Mouse (Mus musculus): ENCODE data around the gene Efhd1. TPM values are rescaled to one million over a fixed set of nuclear protein-coding genes. Genes with fewer than 3 reads are reported as not detected.

The Efhd1 gene
- polyA plus RNA-seq (2015; fragmentation: Nextera tagmentation; extraction: Ambion mirVana) = 0.08 and 0.57 TPM in 2 replicates

DNA sequence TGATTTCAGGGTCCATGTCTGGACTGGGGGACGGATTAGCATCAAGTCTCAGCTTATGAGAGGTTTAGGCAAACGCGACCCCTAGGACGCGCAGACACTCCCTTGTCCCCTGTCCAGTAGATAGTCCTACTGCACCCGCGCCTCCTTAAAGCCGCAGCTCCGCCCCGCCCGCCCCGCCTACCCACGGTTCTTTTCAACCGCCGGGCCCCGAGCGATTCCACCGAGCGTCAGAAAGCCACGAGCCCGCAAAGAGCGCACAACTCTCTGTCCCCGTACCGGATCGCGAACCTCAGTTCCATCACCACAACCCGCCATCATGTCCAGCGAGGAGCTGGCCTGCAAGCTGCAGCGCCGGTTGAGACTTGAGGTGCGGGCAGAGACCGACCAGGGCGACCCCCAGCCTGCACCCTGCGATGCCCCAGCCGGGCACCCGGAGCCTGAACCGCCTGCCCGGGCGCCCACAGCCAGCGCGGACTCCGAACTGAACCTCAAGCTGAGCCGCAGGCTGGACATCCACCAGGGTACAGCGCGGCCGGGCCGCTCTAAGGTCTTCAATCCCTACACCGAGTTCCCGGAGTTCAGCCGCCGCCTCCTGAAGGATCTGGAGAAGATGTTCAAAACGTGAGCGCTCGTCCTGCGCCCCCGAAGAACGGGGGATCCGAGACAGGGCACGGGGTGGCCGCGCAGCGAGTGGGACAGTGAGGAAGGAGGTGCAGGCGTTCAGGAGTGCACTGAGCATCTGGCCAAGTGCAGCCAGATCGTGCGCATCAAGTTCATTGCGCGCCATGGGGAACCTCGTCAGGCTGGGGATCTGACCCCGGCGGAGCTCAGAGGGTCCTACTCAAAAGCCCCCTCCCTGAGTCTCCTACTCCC lies at the start of gene Efhd1:
Efhd1 (plus strand) TSS at position 230 of the 873 bp plus-strand sequence.
- under 1% methylated on average over 70 of the region's 70 CpGs for WGBS
- ATAC-seq = peak; percentile 58
- peak within 1 kb of the TSS; percentile 92 for H3K4me2 ChIP-seq (replicated peaks)
- H3K36me3 ChIP-seq = no peaks in the 10 kb centered on the region
- peaks cover 21% of the 10 kb centered on the region for H3K4me1 ChIP-seq (replicated peaks)
- H3K9ac ChIP-seq = peak within 1 kb of the TSS; percentile 43
- H3K9me3 ChIP-seq = no peaks in the 10 kb centered on the region
- peaks cover 66% of the 10 kb centered on the region for H3K27me3 ChIP-seq (replicated peaks)
- H3K27ac ChIP-seq = no peak within 1 kb of the TSS
- H3K4me3 ChIP-seq (replicated peaks) = peak within 1 kb of the TSS; percentile 45

DNA sequence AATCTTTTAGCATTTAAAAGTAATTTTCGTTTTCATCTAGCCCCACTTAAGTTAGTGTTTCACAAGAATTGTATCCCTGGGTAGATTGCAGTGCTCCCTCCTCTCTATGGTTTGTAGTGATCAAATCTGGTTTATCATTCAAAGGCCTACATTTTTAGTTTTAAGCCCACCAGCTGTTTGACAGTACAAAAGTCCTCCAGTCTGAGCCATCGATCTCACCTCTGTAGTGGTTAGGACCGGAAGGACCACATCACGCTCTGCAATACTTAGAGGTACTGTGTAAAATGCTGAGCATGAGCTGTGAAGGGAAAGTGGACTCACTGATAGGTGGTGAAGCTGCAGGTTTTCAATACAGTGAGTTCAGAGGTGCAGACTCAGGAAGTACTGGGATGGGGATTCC lies 49.4 kb upstream of the Efhd1 start:
- no peak for ATAC-seq
- no peaks in the 10 kb centered on the region; the same call in 1 of the 2 replicates for H3K36me3 ChIP-seq
- 7% methylated on average over 4 of the region's 4 CpGs for WGBS

DNA sequence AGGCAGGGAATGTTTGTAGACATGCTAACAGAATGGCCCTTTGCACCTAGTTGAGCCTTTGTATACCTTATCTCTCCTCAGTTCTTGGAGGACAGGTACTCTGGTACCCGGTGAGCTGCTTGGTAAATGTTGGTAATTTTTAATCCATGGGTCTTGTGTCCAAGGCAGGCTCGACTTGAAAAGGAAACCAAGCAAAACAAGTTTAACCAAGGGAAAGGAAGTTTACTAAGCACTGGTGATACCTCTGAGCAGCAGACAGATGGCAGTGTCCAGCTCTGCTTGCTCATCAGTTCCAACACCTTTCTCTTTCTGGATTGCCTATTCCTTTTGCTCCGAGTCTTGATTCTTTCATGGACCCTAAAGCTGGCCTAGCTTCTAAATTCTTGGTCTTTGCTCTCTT lies 46.2 kb upstream of the Efhd1 start:
- Histone ChIP-seq H3K9ac (no peak overlapping the region), H3K4me1 (replicated peaks) (peaks cover 9% of the 10 kb centered on the region), H3K4me3 (replicated peaks) (no peak overlapping the region), H3K9me3 (no peaks in the 10 kb centered on the region), H3K27ac (no peak overlapping the region), H3K36me3 (peaks cover 16% of the 10 kb centered on the region), H3K27me3 (replicated peaks) (no peaks in the 10 kb centered on the region), H3K4me2 (replicated peaks) (no peak overlapping the region)
- WGBS = 61% methylated on average over 3 of the region's 3 CpGs
- ATAC-seq = no peak

More for the DNA sequence above, 49.4 kb upstream of the Efhd1 start:
- peak overlapping the region; percentile 92 for H3K4me3 ChIP-seq (replicated peaks)
- H3K27me3 ChIP-seq (replicated peaks) = no peaks in the 10 kb centered on the region
- no peaks in the 10 kb centered on the region for H3K9me3 ChIP-seq
- H3K4me1 ChIP-seq (replicated peaks) = peaks cover 10% of the 10 kb centered on the region
- H3K27ac ChIP-seq = no peak overlapping the region
- H3K9ac ChIP-seq = peak overlapping the region; percentile 98
- peak overlapping the region; percentile 67 for H3K4me2 ChIP-seq (replicated peaks)

DNA sequence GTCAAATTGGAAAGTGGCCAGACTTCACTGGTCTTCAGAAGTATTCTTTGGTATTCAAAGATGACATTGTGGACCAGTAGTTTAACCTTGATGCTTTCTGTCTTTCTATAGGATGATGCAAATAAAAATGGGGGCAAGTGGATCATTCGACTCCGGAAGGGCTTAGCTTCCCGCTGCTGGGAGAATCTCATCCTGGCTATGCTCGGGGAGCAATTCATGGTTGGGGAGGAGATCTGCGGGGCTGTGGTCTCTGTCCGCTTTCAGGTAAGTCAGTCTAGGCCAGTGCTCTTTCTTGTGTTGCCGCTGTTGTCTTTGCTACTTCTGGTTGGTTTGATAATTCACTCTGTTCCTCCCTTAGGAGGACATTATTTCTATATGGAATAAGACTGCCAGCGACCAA lies 38.4 kb upstream of the Efhd1 start:
- WGBS = 95% methylated on average over 8 of the region's 8 CpGs
- ATAC-seq = no peak
- Histone ChIP-seq H3K4me2 (replicated peaks) (no peak overlapping the region), H3K27me3 (replicated peaks) (no peaks in the 10 kb centered on the region), H3K4me3 (replicated peaks) (no peak overlapping the region), H3K9ac (no peak overlapping the region), H3K9me3 (no peaks in the 10 kb centered on the region), H3K27ac (no peak overlapping the region), H3K36me3 (peaks cover 51% of the 10 kb centered on the region), H3K4me1 (replicated peaks) (no peaks in the 10 kb centered on the region)

DNA sequence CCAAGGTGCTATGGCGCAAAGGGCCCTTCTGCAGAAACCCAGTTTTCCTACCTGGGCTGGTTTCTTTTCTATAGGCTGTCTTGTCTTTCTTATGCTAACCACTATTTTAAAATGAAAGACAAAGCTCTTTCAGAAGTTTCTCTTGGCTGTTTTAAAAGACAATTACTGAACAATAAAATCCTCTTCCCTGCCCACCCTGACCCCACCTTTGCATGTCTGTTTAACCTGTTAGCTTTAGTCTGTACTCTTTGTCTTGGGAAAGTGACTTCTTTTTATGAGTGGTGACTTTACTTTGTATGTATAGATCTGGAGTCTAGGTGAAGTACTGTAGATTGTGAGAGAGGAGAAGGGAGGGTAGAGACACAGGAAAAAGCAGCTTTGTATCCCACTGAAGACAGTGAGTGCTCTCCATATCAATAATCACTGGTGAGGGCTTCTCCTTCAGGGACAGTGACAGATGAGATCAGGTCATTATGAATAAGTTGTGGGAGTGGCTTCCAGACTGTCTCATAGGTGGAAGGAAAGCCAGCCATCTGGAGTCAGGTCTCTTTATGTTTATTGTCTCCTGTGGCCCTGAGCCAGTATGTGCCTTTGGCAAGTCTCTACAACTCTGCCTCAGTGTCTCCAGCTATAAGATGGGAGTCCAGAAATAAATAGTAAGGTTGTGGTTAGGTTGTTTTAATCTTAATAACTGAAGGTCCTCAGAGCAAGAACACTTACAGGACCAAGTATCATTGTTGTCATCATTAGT lies 37.6 kb upstream of the Efhd1 start:
- Histone ChIP-seq H3K4me3 (replicated peaks) (no peak overlapping the region), H3K36me3 (peaks cover 47% of the 10 kb centered on the region)
- 96% methylated on average over 1 of the region's 1 CpGs for WGBS

DNA sequence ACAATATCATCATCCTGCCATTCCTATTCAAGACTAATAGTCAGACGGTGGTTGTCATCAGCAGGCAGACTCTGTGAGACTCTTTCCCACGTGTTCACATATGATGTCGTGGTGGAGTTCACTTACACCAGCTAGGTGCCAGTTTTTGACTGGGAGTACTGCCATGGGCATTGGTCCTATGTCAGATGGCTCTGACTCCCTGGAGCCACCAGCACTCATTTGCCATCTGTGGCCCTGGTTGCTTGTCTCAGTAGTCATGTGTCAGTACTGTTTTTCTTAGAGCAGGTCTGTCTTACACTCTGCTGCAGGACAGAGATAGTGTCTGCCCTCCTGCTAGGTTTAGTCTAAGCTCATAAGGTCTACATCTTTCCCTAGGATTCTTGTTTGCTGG lies 37.0 kb upstream of the Efhd1 start:
- Histone ChIP-seq H3K27ac (no peak overlapping the region), H3K27me3 (replicated peaks) (no peaks in the 10 kb centered on the region), H3K9ac (no peak overlapping the region), H3K4me3 (replicated peaks) (no peak overlapping the region), H3K9me3 (no peaks in the 10 kb centered on the region), H3K36me3 (peaks cover 46% of the 10 kb centered on the region), H3K4me2 (replicated peaks) (no peak overlapping the region), H3K4me1 (replicated peaks) (no peaks in the 10 kb centered on the region)
- ATAC-seq = no peak
- 92% methylated on average over 3 of the region's 3 CpGs for WGBS

More for the DNA sequence above, 37.6 kb upstream of the Efhd1 start:
- H3K27me3 ChIP-seq (replicated peaks) = no peaks in the 10 kb centered on the region
- H3K4me1 ChIP-seq (replicated peaks) = no peaks in the 10 kb centered on the region
- no peak overlapping the region for H3K9ac ChIP-seq
- H3K4me2 ChIP-seq (replicated peaks) = no peak overlapping the region
- no peaks in the 10 kb centered on the region for H3K9me3 ChIP-seq
- no peak overlapping the region for H3K27ac ChIP-seq
- ATAC-seq = no peak

DNA sequence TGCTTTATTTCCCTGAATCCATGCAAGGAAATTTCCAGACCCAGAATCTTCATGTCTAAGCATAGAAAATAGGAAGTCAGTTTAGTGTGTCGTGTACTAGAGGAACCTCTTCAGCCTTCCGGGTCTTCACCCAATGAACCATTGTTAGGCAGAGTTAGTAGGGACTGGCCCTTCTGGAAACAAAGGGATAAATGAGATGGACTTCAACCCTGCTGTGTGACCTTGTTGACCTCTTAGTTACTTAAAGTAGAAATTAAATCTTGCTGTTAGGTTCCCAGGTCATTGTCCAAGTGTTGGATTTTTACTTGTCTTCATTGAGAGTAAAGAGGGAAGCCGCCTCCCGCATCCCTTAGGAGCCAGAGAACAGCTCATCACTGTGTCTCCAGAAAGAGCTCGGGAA lies 33.6 kb upstream of the Efhd1 start:
- no peaks in the 10 kb centered on the region for H3K9me3 ChIP-seq
- no peak overlapping the region for H3K4me2 ChIP-seq (replicated peaks)
- no peak for ATAC-seq
- peaks cover 36% of the 10 kb centered on the region for H3K36me3 ChIP-seq
- 88% methylated on average over 5 of the region's 5 CpGs for WGBS
- H3K9ac ChIP-seq = no peak overlapping the region
- no peaks in the 10 kb centered on the region for H3K27me3 ChIP-seq (replicated peaks)
- no peak overlapping the region for H3K4me3 ChIP-seq (replicated peaks)
- no peak overlapping the region for H3K27ac ChIP-seq
- no peaks in the 10 kb centered on the region for H3K4me1 ChIP-seq (replicated peaks)

DNA sequence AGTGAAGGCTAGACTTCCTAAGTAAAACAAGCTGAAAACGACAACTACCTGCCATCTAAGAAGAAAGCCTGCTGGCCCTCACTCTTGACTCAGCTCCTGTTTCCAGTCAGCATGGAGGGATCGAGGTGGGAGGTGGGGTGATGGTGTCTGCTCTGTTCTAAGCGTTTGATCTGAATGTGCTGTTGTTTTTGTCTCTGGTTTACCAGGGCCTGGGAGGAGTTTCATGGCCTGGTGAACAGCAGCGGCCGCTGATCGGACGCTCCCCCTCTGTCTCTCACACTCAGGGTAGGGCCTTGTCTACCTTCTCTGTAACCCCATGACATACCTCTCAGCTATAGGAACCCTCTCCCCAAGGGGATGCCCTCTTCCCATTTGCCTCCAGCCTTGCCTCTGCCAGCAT lies 32.0 kb upstream of the Efhd1 start:
- H3K4me3 ChIP-seq (replicated peaks) = no peak overlapping the region
- no peak overlapping the region for H3K4me2 ChIP-seq (replicated peaks)
- H3K9me3 ChIP-seq = no peaks in the 10 kb centered on the region
- H3K27me3 ChIP-seq (replicated peaks) = no peaks in the 10 kb centered on the region
- no peak for ATAC-seq
- no peaks in the 10 kb centered on the region for H3K4me1 ChIP-seq (replicated peaks)
- no peak overlapping the region for H3K9ac ChIP-seq
- H3K27ac ChIP-seq = no peak overlapping the region
- peaks cover 22% of the 10 kb centered on the region for H3K36me3 ChIP-seq
- 82% methylated on average over 7 of the region's 7 CpGs for WGBS

DNA sequence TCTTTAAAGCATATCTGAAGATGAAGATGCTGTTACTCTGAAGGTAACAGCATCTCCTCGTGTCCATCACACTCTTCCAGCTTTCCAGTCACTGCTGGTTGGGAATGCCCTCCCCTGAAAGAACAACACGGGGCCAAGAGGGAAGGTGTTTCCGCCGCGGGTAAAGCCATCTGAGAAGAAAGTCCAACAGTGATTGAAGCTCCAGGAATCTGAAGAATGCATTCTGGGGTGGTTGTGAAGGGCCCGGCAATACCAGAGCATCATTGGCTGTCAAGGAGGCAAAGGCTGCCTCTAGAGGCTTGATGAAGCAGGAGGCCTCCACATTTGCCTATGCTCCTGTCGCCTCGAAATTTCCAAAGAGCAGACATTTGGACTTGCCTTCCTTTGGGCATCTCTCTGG lies 25.1 kb upstream of the Efhd1 start:
- Histone ChIP-seq H3K27me3 (replicated peaks) (no peaks in the 10 kb centered on the region), H3K4me1 (replicated peaks) (no peaks in the 10 kb centered on the region), H3K4me3 (replicated peaks) (no peak overlapping the region), H3K36me3 (0 out of 2 replicates have a peak, but pooled peaks cover 8% of the 10 kb centered on the region), H3K4me2 (replicated peaks) (no peak overlapping the region), H3K9me3 (no peaks in the 10 kb centered on the region), H3K27ac (no peak overlapping the region), H3K9ac (no peak overlapping the region)
- no peak for ATAC-seq
- 48% methylated on average over 8 of the region's 8 CpGs for WGBS

DNA sequence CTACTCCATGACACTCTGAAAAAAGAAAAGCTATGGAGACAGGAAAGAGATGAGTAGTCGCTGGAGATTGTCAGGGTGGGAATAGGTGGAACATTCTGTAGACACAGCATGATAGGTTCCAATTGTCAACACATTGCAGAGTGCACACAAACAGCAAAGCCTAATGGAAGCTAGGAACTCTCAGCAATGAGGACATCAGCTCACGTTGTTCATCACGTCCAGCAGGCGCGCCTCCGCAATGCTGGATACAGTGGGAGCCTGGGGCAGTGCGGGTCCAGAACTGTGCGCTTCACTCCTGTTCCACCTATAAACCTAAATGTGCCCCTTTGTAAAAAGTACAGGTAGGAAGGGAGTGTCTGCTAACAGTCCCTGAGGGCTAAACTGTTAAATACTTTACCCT lies 21.1 kb upstream of the Efhd1 start:
- Histone ChIP-seq H3K9ac (no peak overlapping the region), H3K36me3 (0 out of 2 replicates have a peak, but pooled peaks cover 8% of the 10 kb centered on the region), H3K27me3 (replicated peaks) (no peaks in the 10 kb centered on the region), H3K4me2 (replicated peaks) (no peak overlapping the region), H3K4me3 (replicated peaks) (no peak overlapping the region), H3K9me3 (no peaks in the 10 kb centered on the region), H3K4me1 (replicated peaks) (0 out of 2 replicates have a peak, but pooled peaks cover 3% of the 10 kb centered on the region), H3K27ac (no peak overlapping the region)
- ATAC-seq = no peak
- 92% methylated on average over 8 of the region's 8 CpGs for WGBS

DNA sequence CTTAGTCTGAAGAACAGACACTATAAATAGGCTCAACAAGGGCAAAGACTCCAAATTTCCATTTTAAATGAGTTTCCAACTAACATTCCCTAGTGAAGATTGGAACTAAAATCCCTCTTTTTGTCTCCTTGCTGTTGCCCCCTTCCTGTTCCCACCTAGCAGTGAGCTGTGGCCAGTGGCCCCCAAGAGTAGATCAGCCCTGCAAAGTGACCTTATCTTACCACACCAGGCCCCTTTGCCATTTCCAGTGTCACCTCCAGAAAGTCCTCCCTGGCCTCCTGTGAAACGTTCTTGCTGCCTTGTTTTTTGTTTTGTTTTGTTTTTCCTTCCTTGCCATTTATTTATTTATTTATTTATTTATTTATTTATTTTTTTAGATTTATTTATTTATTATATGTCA lies 18.7 kb upstream of the Efhd1 start:
- Histone ChIP-seq H3K27me3 (replicated peaks) (no peaks in the 10 kb centered on the region), H3K4me2 (replicated peaks) (no peak overlapping the region), H3K9me3 (no peaks in the 10 kb centered on the region), H3K36me3 (no peaks in the 10 kb centered on the region), H3K9ac (no peak overlapping the region), H3K4me1 (replicated peaks) (0 out of 2 replicates have a peak, but pooled peaks cover 3% of the 10 kb centered on the region), H3K4me3 (replicated peaks) (no peak overlapping the region), H3K27ac (no peak overlapping the region)
- ATAC-seq = no peak
- WGBS = 38% methylated on average over 1 of the region's 1 CpGs
